Mouse (Mus musculus) heart, postnatal 36 days (tissue): ENCODE results near the gene Nkx2-1. TPM values are rescaled to one million over a fixed set of nuclear protein-coding genes. Genes with fewer than 3 reads are reported as not detected.
"Not testable (repeated sequence)": the region's sequence is repeated elsewhere in the genome, so short reads cannot be mapped to it uniquely, and the experiment has no call there.

Experiments used
- DNase-seq, 2 experiments: peaks; one replicate each; pipeline ENCODE4 v3.0.0; 2021 to 2022
- intact Hi-C: fragments of 180-260 bp; cut with DNase I; formaldehyde crosslinking; loops from one replicate; pipeline ENCODE4 v1.15.1; 2025
- total RNA-seq, 2 experiments: library from RNA; stranded (reverse); gene quantifications; 2 replicates each; pipeline ENCODE4 v1.2.3; 2021

The Nkx2-1 gene
- total RNA-seq, 2 experiments from 2014 or later: not detected

DNA sequence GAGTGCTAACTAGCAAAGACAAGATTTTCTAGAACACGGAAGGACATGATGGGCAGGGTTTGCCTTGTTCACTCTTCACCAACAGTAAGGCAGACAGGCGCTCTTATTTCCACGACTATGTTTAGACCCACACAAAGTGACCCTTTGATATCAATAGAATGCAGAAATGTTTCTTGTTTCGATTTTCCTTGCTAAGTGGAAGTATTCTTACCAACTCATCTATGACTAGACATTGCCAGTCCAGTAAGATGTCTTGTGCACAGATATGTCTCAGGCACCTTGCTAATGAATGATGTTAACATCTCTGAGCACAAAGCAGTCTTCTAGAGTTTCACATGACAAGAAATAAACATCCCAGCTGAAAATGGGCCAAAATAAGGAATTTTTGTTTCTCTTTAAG lies 9.6 kb downstream of the Nkx2-1 start:
- no peak for DNase-seq
- intact Hi-C loops: loop anchor here (5.0 kb wide), 1 partner anchor 465 kb away; no protein-coding TSS in a partner anchor

DNA sequence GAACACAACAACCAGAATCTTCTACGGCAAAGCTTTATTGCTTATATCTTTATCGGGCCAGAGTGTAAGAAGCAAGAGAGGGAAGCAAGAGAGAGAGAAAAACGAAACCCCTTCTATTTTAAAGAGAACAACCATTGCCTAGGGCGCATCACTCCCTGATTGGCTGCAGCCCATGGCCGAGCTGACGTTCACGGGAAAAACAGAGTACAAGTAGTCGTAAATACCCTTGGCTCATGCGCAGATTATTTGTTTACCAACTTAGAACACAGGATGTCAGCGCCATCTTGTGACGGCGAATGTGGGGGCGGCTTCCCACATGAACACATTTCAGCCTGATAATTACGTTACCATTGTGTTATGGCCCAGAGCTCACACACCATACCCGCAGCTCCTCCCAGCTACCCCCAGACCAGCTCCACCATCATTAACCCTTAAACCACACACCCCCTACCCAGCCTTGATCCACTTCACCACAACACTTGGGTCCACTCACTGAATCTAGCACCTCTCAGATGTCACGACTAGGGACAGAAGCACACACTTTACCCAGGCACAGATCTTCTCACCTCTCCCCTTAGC lies 11.4 kb downstream of the Nkx2-1 start:
- not testable (repeated sequence) for DNase-seq
- intact Hi-C loops: loop anchor here (5.0 kb wide), 1 partner anchor 463 kb away; no protein-coding TSS in a partner anchor

DNA sequence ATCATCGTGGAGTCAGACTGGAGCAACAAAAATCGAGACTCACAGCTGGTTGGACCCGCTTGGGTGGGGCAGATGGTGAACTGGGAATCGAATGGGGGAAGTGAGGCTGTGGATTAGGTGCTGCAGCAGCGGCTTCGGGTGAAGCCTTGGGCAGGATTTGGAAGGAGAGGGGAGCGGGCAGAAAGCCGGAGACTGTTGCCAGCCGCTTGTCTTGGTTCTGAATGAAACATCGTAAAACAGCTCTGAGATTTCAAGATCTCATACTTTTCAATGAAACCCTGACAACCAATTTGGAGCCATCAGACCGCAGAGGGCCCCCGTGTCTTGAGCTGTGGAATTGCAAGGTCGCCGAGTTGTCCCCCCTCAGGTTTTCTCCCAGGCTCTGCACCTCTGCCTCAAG lies 12.5 kb downstream of the Nkx2-1 start:
- no peak for DNase-seq
- intact Hi-C loops: no loop called here

DNA sequence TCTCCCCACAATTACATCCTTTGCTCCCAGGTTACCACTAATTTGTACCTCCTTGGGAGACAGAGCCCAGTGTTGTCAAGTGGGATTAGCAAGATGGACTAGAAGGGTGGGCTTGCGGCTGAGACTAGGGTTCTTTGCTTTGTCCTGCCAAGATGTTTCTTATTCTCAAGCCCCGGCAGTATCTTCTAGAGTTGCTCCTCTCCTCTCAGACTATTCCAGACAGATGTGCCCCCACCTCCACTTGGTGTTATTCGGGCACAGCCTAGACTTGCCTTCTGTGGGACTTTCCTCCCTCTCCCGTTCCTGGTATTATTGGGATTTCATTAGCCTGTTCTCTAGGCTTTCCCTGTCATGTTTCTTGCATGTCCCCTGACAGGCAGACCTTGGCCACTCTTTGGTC lies 14.5 kb downstream of the Nkx2-1 start:
- DNase-seq: no peak
- intact Hi-C loops: no loop called here

DNA sequence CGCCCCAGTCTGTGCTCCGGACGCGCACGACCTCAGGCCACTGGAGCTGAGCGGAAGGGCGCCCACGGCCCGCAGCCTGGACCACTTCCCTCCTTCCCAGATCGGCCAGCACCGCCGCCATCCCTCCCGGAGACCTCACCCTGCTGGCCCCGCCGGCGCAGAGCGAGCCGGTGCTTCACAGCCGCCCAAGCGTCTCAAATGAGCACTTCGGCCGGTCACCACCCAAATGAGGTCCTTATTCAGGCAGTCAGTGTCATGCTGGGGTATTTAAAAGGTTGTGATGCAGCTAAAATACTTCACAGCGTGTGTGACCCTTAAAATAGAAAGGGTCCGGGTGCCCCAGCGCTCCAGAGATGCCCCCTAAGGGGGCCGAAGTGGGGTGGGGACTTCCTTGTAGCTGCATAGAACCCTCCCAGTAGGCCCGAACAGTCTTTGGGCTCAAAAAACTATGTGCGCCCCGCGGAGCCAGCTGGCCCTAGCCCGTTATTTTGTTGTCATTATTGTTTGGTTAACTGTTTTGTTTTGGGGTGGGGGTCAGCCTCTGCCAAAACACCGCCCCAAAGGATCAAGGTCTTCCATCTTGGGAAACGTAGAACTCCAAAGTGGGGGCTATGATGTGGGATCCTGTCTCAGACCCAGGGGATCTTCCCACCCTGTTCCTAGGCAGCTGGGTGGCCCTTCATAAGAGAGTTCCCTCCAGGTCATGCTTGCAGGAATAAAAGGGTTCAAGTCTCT lies 15.4 kb downstream of the Nkx2-1 start:
- intact Hi-C loops: no loop called here
- no peak for DNase-seq

DNA sequence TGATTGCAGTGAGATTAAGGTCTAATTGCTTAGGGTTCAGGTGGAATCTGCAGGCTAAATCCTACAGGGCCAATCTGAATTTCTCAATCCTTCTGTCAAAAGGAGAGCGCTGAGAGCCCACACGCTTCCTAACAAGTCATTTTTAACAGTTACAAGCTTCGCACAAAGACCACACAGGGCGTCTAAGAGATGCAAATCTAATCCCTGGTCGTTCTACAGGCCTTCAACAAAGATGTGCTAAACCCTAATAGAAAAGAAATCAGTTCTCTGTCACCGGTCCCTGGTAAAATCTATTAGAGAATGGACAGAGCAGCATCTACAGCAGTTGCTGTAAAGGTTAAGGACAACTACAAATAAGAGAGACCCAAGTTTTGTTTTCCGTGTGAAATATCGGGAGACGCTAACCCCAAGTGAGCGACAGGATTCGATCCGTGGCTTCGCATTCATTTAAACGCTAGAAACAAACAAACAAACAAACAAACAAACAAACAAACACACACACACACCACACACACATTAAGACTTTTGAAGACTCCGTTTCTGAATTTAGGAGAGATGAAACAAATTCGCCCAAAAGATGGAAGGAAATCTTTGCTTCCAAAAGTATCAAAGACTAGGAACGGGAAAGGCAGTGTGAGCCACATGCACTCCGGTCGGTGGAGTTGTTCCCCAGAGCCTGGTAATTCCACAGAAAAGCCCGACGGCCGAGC lies 16.2 kb downstream of the Nkx2-1 start:
- intact Hi-C loops: no loop called here
- no peak for DNase-seq

DNA sequence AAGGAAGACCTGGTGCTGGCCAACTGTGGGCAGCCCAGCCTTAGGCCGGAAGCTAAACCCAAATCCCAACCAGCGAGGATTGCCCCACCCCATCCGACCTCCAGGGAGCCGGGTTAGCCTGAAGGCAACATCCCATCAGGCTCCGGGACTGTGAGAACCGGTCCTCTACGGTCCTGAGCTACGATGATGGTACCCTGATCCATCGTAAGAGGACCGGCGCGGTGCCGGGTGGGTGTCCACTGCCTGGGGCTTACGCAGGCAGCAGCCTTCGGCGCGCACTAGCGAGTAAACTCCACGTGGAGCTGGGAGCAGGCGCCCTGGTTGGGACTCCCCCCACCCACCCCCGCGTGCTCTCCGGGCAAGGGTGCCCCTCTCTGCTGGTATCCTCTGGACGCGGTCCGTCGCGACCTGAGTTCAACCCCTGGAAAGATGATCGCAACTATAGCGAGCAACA lies 16.9 kb downstream of the Nkx2-1 start:
- DNase-seq: no peak
- intact Hi-C loops: no loop called here

DNA sequence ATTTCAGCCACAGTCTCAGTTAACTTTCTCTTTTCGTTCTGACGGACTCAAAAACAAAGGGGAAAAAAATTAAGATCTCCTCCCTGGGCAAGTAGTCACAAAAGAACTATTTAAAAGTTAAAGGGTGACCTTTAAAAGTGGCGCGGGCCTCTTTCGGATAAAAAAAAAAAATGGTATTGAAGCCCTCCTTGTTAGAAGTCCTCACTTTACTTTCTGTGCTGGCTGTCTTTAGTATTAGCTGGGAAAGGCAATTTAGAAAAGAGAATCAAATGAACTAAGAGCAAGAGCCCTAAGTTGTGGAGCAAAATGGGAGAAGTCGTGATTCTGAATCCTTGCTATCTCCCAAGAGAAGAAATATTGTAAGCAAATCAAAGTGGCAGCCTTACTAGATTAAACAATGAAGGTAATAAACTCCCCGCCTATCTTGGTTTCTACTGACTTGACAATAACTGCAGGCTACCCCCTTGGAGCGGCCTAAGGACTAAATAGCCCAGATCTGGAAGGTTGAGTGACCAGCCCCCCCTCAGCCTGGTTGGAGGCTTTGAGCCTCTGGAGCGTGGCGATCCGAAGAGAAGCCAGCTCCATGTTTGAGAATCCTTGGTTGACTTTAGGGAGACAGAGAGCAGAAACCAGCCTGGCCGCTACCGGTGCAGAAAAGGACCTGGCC lies 17.5 kb downstream of the Nkx2-1 start:
- no peak for DNase-seq
- intact Hi-C loops: no loop called here

DNA sequence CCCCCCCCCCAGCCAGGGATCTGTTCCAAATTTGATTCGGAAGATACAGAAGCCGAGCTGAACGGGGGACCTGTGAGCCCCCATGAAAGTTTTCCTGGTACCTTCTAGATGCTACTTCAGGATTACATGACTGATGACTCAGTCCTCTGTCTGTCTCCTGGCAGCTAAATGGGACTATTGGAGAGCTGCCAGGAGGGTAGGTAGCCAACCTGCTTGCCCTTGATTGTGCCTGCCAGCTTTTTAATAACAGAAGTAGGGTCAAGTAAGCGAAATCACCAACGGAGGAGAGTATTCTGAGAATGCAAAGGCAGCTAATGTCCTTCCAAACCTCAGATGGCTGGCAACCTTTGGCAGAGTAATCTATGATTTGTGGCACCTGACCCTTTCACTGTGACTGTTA lies 18.5 kb downstream of the Nkx2-1 start:
- intact Hi-C loops: no loop called here
- DNase-seq: no peak

DNA sequence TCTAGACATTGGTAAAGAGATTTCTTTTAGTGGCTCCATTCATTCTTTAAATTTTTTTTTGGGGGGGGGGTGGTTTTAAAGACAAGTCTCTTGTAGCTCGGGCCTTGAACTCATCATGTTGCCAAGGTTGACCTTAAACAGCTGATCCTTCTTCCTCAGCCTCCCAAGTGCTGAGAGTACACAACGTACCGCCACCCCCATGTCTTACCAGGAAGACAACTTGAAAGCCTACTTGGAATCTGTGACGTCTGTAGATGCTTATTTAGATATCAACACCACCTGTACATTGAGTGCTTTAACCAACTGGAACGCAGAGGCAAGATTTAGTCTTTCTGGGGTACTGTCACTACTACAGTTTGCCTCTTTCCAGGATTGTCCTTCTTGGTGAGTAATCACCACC lies 21.9 kb downstream of the Nkx2-1 start:
- intact Hi-C loops: no loop called here
- DNase-seq: no peak

DNA sequence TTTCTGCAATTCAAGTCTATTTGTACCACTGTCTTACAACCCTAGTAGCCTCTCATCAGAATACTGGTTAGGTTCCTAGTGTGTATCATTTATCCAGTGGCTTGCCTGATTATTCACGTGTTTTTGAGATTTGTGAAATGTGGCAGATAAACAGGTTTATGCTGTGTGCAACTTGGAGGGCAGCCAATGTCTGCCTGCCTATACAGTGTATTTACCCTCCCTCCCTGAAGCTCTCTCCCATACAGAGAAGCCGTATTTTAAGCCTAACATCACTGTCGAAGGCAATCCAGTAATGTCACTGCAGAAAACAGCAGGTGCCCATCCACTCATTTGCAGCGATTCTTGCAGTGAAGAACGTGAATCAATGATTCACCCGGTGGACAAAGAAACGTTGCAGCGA lies 28.3 kb downstream of the Nkx2-1 start:
- intact Hi-C loops: no loop called here
- no peak for DNase-seq

DNA sequence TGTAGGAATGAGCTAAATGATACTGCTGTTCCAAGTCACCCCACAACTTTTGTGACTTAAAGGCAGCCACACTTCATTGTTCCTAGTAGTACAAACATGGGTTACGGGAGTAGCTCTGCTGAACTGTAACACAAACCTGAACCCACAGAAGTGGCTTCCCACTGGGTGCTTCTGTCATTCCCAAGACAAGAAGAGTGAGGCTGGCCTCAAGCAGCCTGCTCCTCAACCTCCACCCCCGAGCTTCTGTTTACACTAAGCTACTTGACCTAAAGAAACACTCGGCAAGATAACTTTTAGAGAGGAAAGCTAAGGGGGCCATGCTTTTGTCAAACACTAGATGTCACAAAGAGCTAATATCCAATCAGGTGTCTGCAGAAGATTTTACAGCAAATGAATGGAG lies 49.7 kb downstream of the Nkx2-1 start:
- intact Hi-C loops: no loop called here
- DNase-seq: no peak

DNA sequence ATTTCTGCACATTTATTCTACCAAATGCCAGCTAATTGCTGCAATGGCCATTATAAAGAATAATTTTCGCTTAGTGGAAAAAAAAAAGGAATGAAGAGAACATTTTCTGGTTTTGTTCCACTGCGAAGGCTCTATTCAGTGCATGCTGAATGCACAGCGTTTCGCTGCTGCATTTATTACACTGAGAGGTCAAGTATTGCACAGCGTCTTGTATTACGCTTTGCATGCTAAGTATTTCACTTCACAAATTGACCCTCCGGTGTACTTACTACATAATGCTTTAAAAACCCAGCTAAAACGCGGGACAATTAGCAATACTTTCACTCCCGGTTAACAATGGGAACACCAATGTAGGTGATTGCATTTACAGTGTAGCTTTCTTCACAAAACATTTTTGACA lies 54.1 kb downstream of the Nkx2-1 start:
- DNase-seq: no peak
- intact Hi-C loops: no loop called here

Other genes starting within 250 kb of the Nkx2-1 start
- gene Mbip, start 191.0 kb downstream of the Nkx2-1 start, total RNA-seq: 1 to 10 TPM; 7.5 TPM
- under 1 TPM in 1 of 2 experiments, not detected in 1; 0.31 TPM for gene Nkx2-9, start 76.4 kb upstream of the Nkx2-1 start, total RNA-seq
- under 1 TPM; 0.08 to 0.25 TPM for gene Pax9, start 154.9 kb upstream of the Nkx2-1 start, total RNA-seq